Mouse (Mus musculus) lung, postnatal 25 days (tissue): ENCODE data around the gene 1700001L19Rik.
"Not testable (repeated sequence)": the region's sequence is repeated elsewhere in the genome, so short reads cannot be mapped to it uniquely, and the experiment has no call there.

Experiments
- DNase-seq: peaks from one replicate; pipeline ENCODE4 v3.0.0; 2022; ENCODE audit warnings: low spot score

1700001L19Rik gene

GRCm38 (mm10) chr13:68597199-68597598 lies at the start of gene 1700001L19Rik:
1700001L19Rik (plus strand) TSS chr13:68597421.
- no peak for DNase-seq

DNA sequence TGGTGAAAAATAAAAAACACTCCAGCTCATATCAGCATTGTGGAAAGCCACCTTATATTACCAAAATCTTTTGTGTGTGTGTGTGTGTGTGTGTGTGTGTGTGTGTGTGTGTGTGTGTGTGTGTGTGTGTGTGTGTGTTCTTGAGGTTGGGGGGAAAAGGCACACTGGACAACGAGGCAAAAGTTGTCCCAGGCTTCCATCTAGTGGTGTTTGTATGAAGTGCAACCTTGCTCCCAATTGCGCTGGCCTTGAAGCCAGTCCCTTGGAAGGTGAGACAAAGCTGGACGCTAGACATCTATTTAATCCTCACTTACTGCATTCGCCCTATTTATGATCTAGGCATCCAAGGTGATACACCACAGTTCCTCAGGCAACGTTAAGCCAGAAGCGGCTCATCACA lies 43.8 kb upstream of the 1700001L19Rik start:
- DNase-seq: not testable (repeated sequence)

GRCm38 (mm10) chr13:68568110-68568509 lies 29.1 kb upstream of the 1700001L19Rik start:
- DNase-seq: no peak

GRCm38 (mm10) chr13:68568548-68568947 lies 28.7 kb upstream of the 1700001L19Rik start:
- no peak for DNase-seq

DNA sequence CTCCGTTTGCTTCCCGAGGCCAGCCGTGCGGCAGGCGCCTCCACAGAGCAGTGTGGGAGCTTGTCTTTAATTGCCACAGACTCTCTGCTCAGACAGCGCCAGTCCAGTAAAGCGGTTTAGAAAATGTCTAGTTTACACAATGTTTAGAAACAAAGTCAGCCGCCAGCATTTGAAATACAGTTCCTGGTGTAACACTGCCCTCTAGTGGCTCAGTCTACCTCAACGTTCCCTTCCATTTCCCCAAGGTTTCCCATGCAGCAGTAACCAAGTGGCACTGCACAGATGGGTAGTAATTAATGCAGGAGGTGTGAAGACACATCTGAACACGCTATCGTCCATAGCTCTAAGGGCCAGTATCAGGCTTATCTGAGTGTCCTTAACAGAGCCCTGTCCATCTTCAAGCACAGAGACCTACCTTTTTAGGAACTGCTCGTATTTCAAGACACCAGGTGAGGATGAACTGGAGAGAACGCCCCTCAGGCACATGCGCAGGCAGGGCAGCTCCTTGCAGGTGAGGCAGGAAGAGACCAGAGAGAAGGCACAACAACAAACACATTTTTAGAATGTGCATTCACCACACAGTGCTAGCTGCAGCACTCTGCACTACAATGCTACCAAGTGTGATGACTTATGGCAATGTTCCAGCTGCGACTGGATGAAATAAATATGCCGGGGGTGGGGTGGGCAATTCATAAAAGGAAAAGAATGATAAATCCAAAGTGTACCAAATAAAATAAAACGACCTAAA lies 27.5 kb upstream of the 1700001L19Rik start:
- peak; percentile 46 for DNase-seq

DNA sequence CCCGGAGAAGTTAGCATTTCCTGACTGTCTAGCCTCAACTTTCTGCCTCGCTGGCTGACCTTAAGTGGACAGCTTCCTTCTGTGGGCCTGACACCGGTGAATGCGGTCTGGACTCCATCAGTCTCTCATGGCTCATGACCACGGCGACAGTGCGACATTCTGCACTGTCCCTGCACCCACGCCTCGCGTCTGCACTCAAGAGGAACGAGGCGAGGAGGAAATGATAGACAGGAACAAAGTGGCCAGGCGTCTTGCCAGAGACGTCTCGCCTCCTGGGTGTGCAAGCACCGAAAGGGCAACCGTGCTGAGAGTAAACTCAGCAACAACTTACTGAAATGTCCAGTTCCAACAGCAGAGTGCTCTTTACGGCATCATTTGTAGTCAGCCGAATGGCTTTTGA lies 25.0 kb upstream of the 1700001L19Rik start:
- no peak for DNase-seq

DNA sequence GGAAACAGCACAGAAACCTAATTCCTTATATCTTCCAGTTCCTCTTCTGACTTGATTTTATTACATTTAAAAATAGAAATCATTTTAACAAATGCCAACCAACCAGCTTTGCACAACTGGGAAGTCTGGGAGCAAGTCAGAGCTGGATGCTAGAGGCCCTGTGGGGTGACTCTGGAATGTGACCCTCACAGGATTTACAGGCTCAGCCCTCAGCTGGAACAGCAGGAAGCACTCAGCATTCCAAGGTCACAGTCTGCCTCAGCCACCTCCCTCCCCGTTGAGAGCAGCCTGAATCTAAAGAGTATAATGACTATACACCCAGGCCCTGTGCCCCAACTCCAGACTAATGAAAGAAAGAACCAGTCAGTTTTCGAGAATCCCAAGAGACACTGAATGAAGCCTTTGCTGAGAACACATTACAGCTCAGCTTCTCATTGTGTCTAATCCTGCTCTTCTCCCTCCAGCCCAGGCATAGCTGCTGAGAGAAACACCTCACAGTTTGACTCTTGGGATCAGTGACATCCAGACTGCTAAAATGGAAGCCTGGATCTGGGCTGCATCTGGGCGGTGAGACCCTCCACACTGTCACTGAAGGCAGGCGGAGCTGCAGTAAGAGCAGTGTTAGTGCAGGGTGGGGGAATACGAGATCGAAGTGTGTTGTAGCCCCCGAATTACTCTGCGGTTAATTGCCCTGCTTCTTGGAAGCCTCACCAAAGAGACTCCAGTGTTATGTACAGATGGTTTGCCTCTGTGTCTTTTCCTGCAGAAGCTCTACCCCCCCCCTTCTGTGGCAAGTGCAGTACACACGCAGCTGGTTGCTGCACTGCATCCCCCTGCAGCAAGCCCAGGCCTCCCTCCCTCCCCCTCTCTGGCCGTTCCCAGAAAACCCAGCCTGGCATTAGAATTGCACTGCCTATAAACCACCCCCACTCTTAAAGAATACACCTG lies 24.0 kb upstream of the 1700001L19Rik start:
- peak; percentile 31 for DNase-seq

GRCm38 (mm10) chr13:68574398-68574797 lies 22.8 kb upstream of the 1700001L19Rik start:
- DNase-seq: no peak

DNA sequence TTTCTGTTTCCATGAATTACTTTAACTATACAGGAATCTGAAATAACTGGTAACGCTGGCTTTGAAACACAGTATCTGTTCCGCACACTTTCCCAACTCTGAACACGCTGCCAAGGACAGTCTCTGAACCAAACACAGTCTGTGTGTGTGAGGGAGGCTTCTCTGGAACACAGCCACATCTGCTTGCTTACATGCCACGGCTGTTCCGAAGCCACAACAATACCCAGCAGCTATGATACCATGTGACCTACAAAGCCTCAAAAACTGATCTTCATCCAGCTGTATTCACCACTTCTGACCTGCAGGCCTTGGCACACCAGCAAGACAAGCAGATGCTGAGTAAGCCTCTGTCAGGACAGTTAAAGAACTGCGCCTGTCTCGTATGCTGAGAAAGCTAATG lies 19.3 kb upstream of the 1700001L19Rik start:
- peak; percentile 54 for DNase-seq

DNA sequence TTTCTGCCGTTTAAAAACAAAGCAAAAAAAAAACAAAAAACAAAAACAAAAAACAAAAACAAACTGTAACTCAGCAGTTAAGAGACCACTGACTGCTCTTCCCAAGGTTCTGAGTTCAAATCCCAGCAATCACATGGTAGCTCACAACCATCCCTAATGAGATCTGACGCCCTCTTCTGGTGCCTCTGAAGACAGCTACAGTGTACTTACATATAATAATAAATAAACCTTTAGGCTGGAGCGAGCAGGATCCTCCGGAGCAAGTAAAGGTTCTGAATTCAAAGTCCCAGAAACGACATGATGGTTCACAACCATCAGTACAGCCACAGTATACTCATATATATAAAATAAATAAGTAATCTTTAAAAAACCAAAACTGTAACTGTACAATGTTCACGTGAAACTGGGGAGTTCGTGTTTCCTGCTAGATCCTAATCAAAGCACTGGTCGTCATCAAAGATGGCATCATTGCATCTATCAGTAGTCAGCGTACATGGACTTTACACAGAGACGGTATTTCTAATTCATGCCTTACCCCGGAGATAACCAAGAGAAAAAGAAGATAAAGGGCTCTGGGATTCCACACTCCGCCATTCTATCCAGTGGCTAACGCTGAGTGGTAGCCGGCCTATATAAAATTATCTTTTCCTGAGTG lies 16.0 kb upstream of the 1700001L19Rik start:
- DNase-seq: no peak

DNA sequence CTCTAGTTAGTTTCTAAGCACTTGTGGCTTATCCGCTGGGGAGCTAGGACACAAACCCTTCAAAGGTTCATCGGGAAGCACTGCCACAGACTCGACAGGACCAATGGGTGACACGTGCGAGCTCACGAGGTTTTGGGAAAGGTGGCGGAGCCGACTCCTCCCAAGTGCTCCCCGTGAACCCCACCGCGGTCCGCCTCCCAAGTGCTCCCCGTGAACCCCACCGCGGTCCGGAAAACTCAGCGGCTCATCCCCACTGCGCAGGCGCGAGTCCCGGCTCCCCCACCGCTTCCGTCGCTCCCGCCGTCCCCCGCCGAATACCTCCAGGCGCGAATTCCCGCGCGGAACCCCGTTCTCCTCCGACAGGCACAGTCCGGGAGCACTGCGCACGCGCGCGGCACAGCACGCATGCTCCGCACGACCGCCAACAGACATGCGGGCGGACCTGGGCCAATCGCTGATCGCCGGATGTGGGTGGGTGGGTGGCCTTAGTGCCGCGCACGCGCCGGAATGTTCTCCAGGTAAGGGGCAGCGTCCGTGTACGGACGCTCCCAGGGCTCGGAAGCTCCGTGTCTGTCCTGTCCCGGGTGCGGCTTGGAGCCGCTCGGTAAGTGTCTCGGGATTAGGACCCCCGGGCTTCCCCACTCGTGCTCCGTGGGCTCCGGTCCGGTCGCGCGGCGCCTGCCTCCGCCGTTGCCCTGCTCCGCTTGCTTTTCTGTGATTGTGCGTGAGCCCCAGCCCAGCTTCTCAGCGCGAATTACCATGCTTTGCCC lies 15.3 kb upstream of the 1700001L19Rik start, which contains the start of the genes Mtrr and Fastkd3:
Mtrr (minus strand) TSS at position 403 of the 770 bp plus-strand sequence.
Fastkd3 (plus strand) TSS at position 488 of the 770 bp plus-strand sequence.
- peak; percentile 97 for DNase-seq

GRCm38 (mm10) chr13:68582517-68582780 lies 14.8 kb upstream of the 1700001L19Rik start:
- DNase-seq: no peak

- DNase-seq: no peak
Measured at GRCm38 (mm10) chr13:68583961-68584360, 13.3 kb upstream of the 1700001L19Rik start.

- no peak for DNase-seq
Measured at GRCm38 (mm10) chr13:68585441-68585840, 11.8 kb upstream of the 1700001L19Rik start.

DNA sequence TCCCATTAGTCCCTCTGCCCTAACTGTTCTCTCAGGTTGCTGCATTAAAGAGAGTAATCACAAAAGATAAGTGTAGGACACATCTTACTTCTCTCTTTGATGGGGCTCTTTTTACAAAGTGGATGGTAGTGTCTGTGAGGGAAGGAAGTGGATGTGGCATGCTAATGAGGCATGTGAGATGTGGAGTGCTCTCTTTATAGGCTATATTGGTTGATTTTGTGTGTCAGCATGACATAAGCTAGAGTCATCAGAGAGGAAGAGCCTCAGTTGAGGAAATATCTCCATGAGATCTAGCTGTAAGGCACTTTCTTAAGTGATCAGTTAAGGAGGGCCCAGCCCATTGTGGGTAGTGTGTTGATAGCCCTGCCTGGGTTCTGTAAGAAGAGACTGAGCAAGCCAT lies 8.9 kb upstream of the 1700001L19Rik start:
- DNase-seq: no peak

- no peak for DNase-seq
Measured at GRCm38 (mm10) chr13:68593797-68594196, 3.4 kb upstream of the 1700001L19Rik start.

DNA sequence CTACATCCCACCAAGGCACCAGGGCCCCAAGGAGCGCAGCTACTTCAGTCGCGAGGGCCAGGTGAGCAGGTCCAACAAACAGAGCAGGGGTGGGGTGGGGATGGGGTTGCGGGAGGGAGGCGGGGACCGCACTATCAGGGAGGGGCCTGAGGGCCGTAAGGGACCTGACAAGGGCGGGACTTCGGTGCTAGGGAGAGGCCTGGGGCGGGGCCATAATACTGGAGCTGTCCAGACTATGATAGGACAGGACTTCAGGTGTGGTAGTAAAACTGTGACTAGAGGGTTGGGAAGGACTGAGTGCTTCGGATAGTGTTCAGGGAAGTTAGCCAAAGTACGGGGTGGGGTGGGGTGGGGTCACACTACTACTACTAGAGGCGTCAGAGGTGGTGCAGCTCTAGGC lies 446 bp downstream of the 1700001L19Rik start:
- no peak for DNase-seq

GRCm38 (mm10) chr13:68598953-68599352 lies 1.7 kb downstream of the 1700001L19Rik start:
- no peak for DNase-seq

DNA sequence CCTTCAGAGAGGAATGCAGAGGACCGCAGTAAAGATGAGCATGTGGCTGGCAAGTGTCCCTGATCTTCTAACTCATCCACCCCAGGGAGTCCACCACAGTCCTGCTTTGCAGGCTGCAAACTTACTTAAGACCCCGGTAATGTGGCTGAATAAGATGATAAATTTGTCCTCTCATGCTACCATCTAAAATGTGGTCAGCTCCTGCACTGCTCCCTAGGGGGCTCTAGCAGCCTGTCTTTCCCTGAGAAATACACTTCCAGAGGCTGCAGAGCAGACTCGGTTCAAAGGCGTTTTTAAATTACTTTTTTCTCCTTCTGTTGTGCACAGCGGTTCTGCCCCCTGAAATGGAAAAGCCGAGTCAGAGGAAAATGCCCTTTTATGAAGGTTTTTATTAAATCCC lies 4.0 kb downstream of the 1700001L19Rik start:
- no peak for DNase-seq

GRCm38 (mm10) chr13:68603085-68603484 lies 5.9 kb downstream of the 1700001L19Rik start:
- DNase-seq: no peak

GRCm38 (mm10) chr13:68605689-68606126 lies 8.5 kb downstream of the 1700001L19Rik start:
- DNase-seq: peak; percentile 64
